Mouse (Mus musculus) ES-E14 (cell line): ENCODE results near the gene Flnc. TPM values are rescaled to one million over a fixed set of nuclear protein-coding genes. Genes with fewer than 3 reads are reported as not detected.
"Not testable (repeated sequence)": the region's sequence is repeated elsewhere in the genome, so short reads cannot be mapped to it uniquely, and the experiment has no call there.

Experiments
- DNase-seq: peaks from one replicate; pipeline ENCODE4 v3.0.0-alpha.2; 2013; ENCODE audit warnings: low read depth, low spot score
- H3K27ac ChIP-seq: 2 replicates; pipeline ENCODE4 v1.5.1; 2012; ENCODE audit warnings: low read depth, mild to moderate bottlenecking, low read length, moderate library complexity, mixed read lengths; ENCODE audit not compliant: poor library complexity, insufficient read depth, severe bottlenecking
- H3K36me3 ChIP-seq: 2 replicates; pipeline ENCODE4 v1.6.1; 2012; ENCODE audit warnings: mild to moderate bottlenecking, low read length, moderate library complexity, mixed read lengths; ENCODE audit not compliant: control insufficient read depth, poor library complexity, insufficient read depth, severe bottlenecking
- H3K4me1 ChIP-seq, 2 experiments: fragments of 150-350 bp in 1 of 2; sonication (generic) in 1 of 2; 2 replicates each; pipeline ENCODE4 v1.6.1; 2012; ENCODE audit warnings: low read length in 2 of 2, mild to moderate bottlenecking in 1 of 2, mixed read lengths in 1 of 2; ENCODE audit not compliant: control insufficient read depth in 2 of 2, insufficient read depth in 2 of 2, poor library complexity in 1 of 2
- H3K4me3 ChIP-seq, 2 experiments: fragments of 150-350 bp in 1 of 2; sonication (generic) in 1 of 2; 2 replicates each; pipeline ENCODE4 v1.5.1; 2012; ENCODE audit warnings: low read length in 2 of 2, low read depth in 1 of 2, mild to moderate bottlenecking in 1 of 2, mixed read lengths in 1 of 2; ENCODE audit not compliant: insufficient read depth in 1 of 2, poor library complexity in 1 of 2, severe bottlenecking in 1 of 2
- H3K9ac ChIP-seq: 2 replicates; pipeline ENCODE4 v1.6.1; 2012; ENCODE audit warnings: low read depth, mild to moderate bottlenecking, low read length, mixed read lengths; ENCODE audit not compliant: poor library complexity, insufficient read depth, severe bottlenecking
- H3K9me3 ChIP-seq: fragments of 150-350 bp; sonication (generic); 2 replicates; pipeline ENCODE4 v1.6.1; 2012; ENCODE audit warnings: low read depth, mild to moderate bottlenecking, low read length; ENCODE audit not compliant: control insufficient read depth, insufficient read depth
- CHD2 ChIP-seq: IDR thresholded peaks from 2 replicates; pipeline ENCODE4 v1.6.1; 2014; ENCODE audit warnings: mild to moderate bottlenecking, low read depth, low read length, inconsistent platforms
- HCFC1 ChIP-seq: IDR thresholded peaks from 2 replicates; pipeline ENCODE4 v1.6.1; 2012; ENCODE audit warnings: low read length, inconsistent platforms, borderline replicate concordance; ENCODE audit not compliant: insufficient read depth
- MAFK ChIP-seq: IDR thresholded peaks from 2 replicates; pipeline ENCODE4 v1.6.1; 2014; ENCODE audit warnings: mild to moderate bottlenecking, low read depth, low read length, inconsistent platforms; ENCODE audit not compliant: insufficient read depth
- ZC3H11A ChIP-seq: IDR thresholded peaks from 2 replicates; pipeline ENCODE4 v1.6.1; 2012; ENCODE audit warnings: low read depth, mild to moderate bottlenecking, inconsistent platforms, low read length, borderline replicate concordance
- ZNF384 ChIP-seq: IDR thresholded peaks from 2 replicates; pipeline ENCODE4 v1.6.1; 2012; ENCODE audit warnings: low read depth, low read length, inconsistent platforms
- in situ Hi-C, 2 experiments: fragments of 600-800 bp; cut with MboI; formaldehyde crosslinking; loops; one replicate each; pipeline ENCODE4 v1.15.1; 2025; ENCODE audit warnings: low sequenced_read_pairs in 2 of 2, inconsistent platforms in 1 of 2; ENCODE audit not compliant: unreplicated experiment in 2 of 2
- total RNA-seq: library from RNA; depleted of rRNA; stranded (reverse); fragments of 300-350 nt; gene quantifications from 2 replicates; pipeline ENCODE4 v1.2.3, GENCODE M21; 2012; rRNA removed

Flnc gene
- 64.9 and 86.4 TPM in 2 replicates for total RNA-seq

DNA sequence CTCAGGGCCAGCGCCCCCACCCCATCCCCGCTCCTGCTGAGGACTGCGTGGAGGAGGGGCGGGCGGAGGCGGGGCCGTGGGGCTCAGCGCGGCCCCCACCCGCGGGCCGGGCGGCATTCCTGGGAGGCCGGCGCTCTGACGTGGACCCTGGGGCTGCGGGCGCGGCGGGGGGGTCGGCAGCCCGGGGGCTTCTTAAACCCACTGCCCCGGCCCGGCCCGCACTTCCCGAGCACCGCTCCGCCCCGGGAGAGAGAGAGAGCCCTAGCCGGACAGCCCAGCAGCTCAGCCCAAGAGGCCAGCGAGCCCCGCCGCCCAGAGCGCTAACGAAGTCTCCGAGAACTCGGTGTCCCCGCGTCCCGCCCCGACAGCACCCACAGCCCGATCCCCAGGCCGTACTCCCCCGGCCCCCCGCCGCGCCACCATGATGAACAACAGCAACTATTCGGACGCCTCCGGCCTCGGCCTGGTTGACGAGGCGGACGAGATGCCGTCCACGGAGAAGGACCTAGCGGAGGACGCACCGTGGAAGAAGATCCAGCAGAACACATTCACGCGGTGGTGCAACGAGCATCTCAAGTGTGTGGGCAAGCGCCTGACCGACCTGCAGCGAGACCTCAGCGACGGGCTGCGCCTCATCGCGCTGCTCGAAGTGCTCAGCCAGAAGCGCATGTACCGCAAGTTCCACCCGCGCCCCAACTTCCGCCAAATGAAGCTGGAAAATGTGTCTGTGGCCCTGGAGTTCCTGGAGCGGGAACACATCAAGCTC, at the start of gene Flnc:
Gene Flnc (plus strand): TSS at position 219 of the 766 bp plus-strand sequence.
- Histone ChIP-seq H3K4me3 (peak within 1 kb of the TSS; percentile 33 to 63), H3K9ac (peak within 1 kb of the TSS; percentile 34), H3K9me3 (no peaks in the 10 kb centered on the region), H3K36me3 (no peaks in the 10 kb centered on the region), H3K27ac (no peak within 1 kb of the TSS), H3K4me1 (peaks cover 0 to 23% of the 10 kb centered on the region in 2 experiments; a peak in 2 of 4 replicates)
- in situ Hi-C loops = no loop called here
- no peak for DNase-seq
- no peak for TF ChIP-seq ZC3H11A
- no peak for TF ChIP-seq CHD2
- TF ChIP-seq ZNF384 = no peak
- no peak for TF ChIP-seq MAFK
- TF ChIP-seq HCFC1 = no peak

DNA sequence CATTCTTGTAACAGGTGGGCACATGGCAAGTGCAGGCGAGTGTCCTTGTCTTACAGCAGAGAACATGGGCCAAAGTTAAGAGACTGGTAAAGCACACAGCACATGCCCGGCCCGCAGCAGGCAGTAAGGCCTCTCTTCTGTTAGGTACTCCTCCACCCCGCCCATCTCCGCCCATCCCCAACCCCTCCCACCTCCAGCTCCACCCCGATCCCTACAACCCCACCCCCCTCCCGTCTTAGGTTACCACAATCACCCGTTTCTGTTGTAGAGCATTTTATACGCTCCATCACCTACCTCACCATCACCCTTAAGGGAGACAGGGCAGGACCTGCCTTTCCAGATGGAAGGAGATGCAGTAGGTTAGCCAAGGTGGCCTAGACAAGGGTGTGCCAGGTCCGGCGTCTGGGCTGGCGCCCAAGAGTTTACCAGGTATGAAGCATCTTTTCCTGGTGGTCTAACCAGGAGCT, 45.0 kb upstream of the Flnc start, which contains the start of gene Opn1sw:
Gene Opn1sw (minus strand): TSS at position 417 of the 467 bp plus-strand sequence.
- H3K36me3 ChIP-seq = no peaks in the 10 kb centered on the region
- no peak within 1 kb of the TSS for H3K27ac ChIP-seq
- peaks cover 0 to 6% of the 10 kb centered on the region in 2 experiments; a peak in 2 of 4 replicates for H3K4me1 ChIP-seq
- peak within 1 kb of the TSS; percentile 33 to 60; a peak in 3 of 4 replicates for H3K4me3 ChIP-seq
- H3K9me3 ChIP-seq = no peaks in the 10 kb centered on the region
- no peak for DNase-seq
- TF ChIP-seq HCFC1 = no peak
- no peak for TF ChIP-seq ZC3H11A
- TF ChIP-seq CHD2 = no peak
- no peak for TF ChIP-seq ZNF384
- TF ChIP-seq MAFK = no peak
- H3K9ac ChIP-seq = 0 out of 2 replicates have a peak within 1 kb of the TSS, but pooled peaks have one; percentile 15
- in situ Hi-C loops = no loop called here

DNA sequence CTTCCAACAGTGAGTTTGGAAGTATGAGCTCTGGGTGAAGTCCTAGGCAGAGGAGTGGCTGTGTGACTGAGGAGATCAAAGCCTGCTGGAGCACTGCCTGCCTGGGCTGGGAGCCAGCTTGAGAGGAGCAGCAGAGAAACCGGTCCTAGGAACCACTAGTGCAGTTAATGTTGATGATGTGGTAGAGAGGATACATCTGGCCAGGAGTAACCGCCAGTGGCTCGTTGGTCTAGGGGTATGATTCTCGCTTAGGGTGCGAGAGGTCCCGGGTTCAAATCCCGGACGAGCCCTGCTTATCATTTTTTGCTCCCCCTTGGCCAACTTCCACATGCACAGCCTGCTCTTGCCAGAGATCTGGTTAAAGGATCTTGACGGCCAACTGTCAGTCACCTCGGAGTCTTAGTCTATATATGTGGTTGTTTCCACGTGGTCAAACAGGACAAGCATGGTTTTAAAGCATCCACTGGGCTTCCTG, 44.4 kb upstream of the Flnc start:
- DNase-seq = no peak
- Histone ChIP-seq H3K4me3 (peak overlapping the region in 1 of 2 experiments; percentile 60; a peak in 2 of 4 replicates), H3K9ac (no peak overlapping the region), H3K27ac (no peak overlapping the region), H3K9me3 (no peaks in the 10 kb centered on the region), H3K36me3 (no peaks in the 10 kb centered on the region), H3K4me1 (peaks cover 0 to 6% of the 10 kb centered on the region in 2 experiments; a peak in 2 of 4 replicates)
- in situ Hi-C loops = no loop called here
- TF ChIP-seq MAFK (no peak), ZC3H11A (no peak), CHD2 (no peak), ZNF384 (no peak), HCFC1 (no peak)

DNA sequence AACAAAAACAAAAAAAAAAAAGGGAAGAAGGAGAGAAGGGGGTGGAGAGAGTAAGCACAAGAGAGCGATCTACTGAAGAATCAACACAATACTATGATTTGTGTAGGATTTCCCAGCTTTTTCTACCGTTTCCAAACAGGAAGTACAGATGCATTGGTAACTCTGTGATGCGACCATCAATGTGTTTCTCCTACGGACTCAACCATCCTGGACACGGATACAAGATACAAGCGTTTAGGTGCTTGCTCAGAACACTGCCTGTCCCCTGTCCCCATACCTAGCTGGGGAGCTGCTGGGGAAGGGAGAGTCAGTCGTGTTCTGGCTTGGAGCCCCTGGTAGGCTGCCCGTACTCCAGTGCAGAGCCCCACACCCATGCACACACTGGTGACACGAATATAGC, 43.6 kb upstream of the Flnc start:
- H3K9ac ChIP-seq = no peak overlapping the region
- H3K36me3 ChIP-seq = no peaks in the 10 kb centered on the region
- no peak for DNase-seq
- H3K27ac ChIP-seq = no peak overlapping the region
- H3K4me3 ChIP-seq = no peak overlapping the region
- TF ChIP-seq MAFK (no peak), ZC3H11A (no peak)
- peaks cover 0 to 6% of the 10 kb centered on the region in 2 experiments; a peak in 2 of 4 replicates for H3K4me1 ChIP-seq
- in situ Hi-C loops = no loop called here
- no peaks in the 10 kb centered on the region for H3K9me3 ChIP-seq

DNA sequence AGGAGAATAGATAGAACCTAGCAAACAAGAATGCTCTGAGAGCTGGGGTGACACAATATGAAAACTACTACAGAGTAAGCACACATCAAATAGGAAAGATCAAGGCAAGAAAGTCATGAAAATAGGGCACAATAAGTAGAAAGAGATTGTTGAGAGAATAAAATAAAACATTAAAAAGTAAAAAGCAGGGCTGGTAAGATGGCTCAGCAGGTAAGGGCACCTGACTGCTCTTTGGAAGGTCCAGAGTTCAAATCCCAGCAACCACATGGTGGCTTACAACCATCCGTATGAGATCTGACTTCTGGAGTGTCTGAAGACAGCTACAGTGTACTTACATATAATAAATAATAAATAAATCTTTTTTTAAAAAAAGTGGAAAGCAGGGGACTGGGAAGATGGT, 42.6 kb upstream of the Flnc start:
- H3K4me1 ChIP-seq, H3K9me3 ChIP-seq, H3K9ac ChIP-seq, H3K36me3 ChIP-seq, H3K27ac ChIP-seq, DNase-seq, H3K4me3 ChIP-seq, in situ Hi-C loops: not testable (repeated sequence)

DNA sequence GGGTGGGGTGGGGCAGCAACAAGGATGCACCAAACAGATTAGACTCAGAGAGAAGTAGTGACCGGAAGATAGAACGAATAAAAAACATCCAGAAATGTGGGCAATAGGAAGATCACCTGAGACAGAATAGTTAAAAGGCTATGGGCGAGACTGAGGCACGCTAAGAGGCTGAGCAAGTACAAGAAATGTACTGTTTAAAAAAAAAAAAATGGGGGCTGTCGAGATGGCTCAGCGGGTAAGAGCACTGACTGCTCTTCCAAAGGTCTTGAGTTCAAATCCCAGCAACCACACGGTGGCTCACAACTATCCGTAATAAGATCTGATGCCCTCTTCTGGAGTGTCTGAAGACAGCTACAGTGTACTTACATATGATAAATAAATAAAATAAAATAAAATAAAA, 41.8 kb upstream of the Flnc start:
- DNase-seq, H3K27ac ChIP-seq, in situ Hi-C loops, H3K4me1 ChIP-seq, H3K9ac ChIP-seq, H3K4me3 ChIP-seq, H3K9me3 ChIP-seq, H3K36me3 ChIP-seq: not testable (repeated sequence)
